Mouse (Mus musculus) spleen, postnatal 4 days (tissue): ENCODE results near the gene Thyn1.

Source experiments
- DNase-seq, 2 experiments: peaks; one replicate each; pipeline ENCODE4 v3.0.0; 2022; ENCODE audit warnings: low spot score in 2 of 2

Gene Thyn1

GRCm38 (mm10) chr9:27029828-27030762 is 30.6 kb downstream of the Thyn1 start, which contains the start of the genes Vps26b and Ncapd3:
TSS of gene Vps26b (minus strand) at chr9:27030065.
TSS of gene Ncapd3 (plus strand) at chr9:27030175.
- peak; percentile 96 to 97 for DNase-seq

- no peak for DNase-seq
These were observed 31.2 kb downstream of the Thyn1 start for GRCm38 (mm10) chr9:27030763-27031100.

- no peak for DNase-seq
These were observed 44.4 kb downstream of the Thyn1 start for GRCm38 (mm10) chr9:27043892-27044291.

GRCm38 (mm10) chr9:27049492-27049891 is 50.0 kb downstream of the Thyn1 start:
- DNase-seq, result no peak
